Mouse (Mus musculus): Measurements from ENCODE around the gene Tdrkh. TPM values are rescaled to one million over a fixed set of nuclear protein-coding genes. Genes with fewer than 3 reads are reported as not detected.

Tdrkh gene
- total RNA-seq, 2 experiments from 2014 or later: 38.8 to 38.9 TPM

- H3K27ac ChIP-seq: no peak overlapping the region
- intact Hi-C loops (cut with DNase I): no loop called here
- DNase-seq (ENCODE audit: extremely low spot score in 1 of 2, low spot score in 2 of 2): no peak
- TF ChIP-seq CTCF (IDR thresholded peaks at IDR 0.05): no peak
- no peak overlapping the region for H3K4me3 ChIP-seq
Measured at GRCm38 (mm10) chr3:94373597-94374011, 39.5 kb upstream of the Tdrkh start.

DNA sequence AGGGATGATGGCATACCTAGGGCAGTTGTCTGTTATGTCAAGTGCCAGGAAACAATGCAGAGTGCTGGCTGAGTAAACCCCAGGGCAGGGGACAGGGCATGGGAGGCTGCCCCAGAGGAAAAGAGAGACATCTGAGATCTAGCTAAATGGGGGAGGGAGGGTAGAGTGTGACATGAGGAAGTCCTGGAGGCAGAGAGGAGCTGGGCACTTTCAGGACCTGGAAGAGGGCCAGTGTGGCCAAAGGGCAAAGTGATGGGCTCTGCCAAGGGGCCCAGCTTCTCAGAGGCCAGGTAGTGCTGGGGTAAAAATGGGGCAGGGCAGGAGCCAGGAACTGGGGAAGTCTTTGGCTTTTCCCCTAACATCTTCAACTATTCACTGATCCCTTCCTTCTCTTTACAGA is 38.4 kb upstream of the Tdrkh start:
- Histone ChIP-seq H3K4me3 (no peak overlapping the region), H3K27ac (no peak overlapping the region)
- intact Hi-C loops (cut with DNase I): no loop called here
- DNase-seq (ENCODE audit: extremely low spot score in 1 of 2, low spot score in 2 of 2): no peak
- no peak for TF ChIP-seq CTCF (IDR thresholded peaks at IDR 0.05)

GRCm38 (mm10) chr3:94375146-94375545 is 37.9 kb upstream of the Tdrkh start:
- DNase-seq (ENCODE audit: extremely low spot score in 1 of 2, low spot score in 2 of 2): no peak
- Histone ChIP-seq H3K27ac (no peak overlapping the region), H3K4me3 (no peak overlapping the region)
- TF ChIP-seq CTCF (IDR thresholded peaks at IDR 0.05): no peak
- intact Hi-C loops (cut with DNase I): no loop called here

- Histone ChIP-seq H3K4me3 (no peak overlapping the region), H3K27ac (no peak overlapping the region)
- DNase-seq (ENCODE audit: extremely low spot score in 1 of 2, low spot score in 2 of 2): no peak
- no peak for TF ChIP-seq CTCF (IDR thresholded peaks at IDR 0.05)
- intact Hi-C loops (cut with DNase I): no loop called here
Measured at GRCm38 (mm10) chr3:94375861-94376260, 37.2 kb upstream of the Tdrkh start.

GRCm38 (mm10) chr3:94377028-94377923 is 35.8 kb upstream of the Tdrkh start:
- H3K27ac ChIP-seq: no peak overlapping the region
- no peak overlapping the region for H3K4me3 ChIP-seq
- intact Hi-C loops (cut with DNase I): no loop called here
- TF ChIP-seq CTCF (IDR thresholded peaks at IDR 0.05): no peak
- DNase-seq (ENCODE audit: extremely low spot score in 1 of 2, low spot score in 2 of 2): no peak

- Histone ChIP-seq H3K27ac (no peak overlapping the region), H3K4me3 (no peak overlapping the region)
- intact Hi-C loops (cut with DNase I): no loop called here
- no peak for TF ChIP-seq CTCF (IDR thresholded peaks at IDR 0.05)
- DNase-seq (ENCODE audit: extremely low spot score in 1 of 2, low spot score in 2 of 2): peak; percentile 32 to 33
Measured at GRCm38 (mm10) chr3:94379831-94380510, 33.1 kb upstream of the Tdrkh start.

- no peak overlapping the region for H3K4me3 ChIP-seq
- intact Hi-C loops (cut with DNase I): no loop called here
- TF ChIP-seq CTCF (IDR thresholded peaks at IDR 0.05): no peak
- H3K27ac ChIP-seq: no peak overlapping the region
- DNase-seq (ENCODE audit: extremely low spot score in 1 of 2, low spot score in 2 of 2): no peak
Measured at GRCm38 (mm10) chr3:94382308-94382707, 30.8 kb upstream of the Tdrkh start.

- Histone ChIP-seq H3K4me3 (no peak overlapping the region), H3K27ac (no peak overlapping the region)
- intact Hi-C loops (cut with DNase I): no loop called here
- no peak for DNase-seq (ENCODE audit: extremely low spot score in 1 of 2, low spot score in 2 of 2)
- no peak for TF ChIP-seq CTCF (IDR thresholded peaks at IDR 0.05)
Measured at GRCm38 (mm10) chr3:94383476-94383875, 29.6 kb upstream of the Tdrkh start.

DNA sequence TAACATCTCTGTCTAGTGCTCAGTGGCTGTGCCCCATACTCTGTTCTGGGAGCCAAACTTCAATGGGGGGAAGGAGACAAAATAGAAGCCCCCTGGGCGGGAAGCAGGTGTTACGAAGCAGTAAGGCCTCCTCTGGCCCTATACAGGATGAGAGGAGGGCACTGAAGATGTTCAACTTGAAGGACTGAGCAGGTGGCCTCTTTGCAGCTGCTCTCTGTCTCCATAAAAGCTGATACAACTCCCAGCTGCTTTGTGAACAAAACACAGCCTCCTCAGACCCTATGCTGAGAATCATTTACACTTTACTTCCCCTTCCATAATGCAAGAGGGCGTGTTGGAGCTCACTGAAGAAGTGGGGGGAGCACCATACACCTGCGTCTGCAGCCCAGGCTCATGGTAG is 26.4 kb upstream of the Tdrkh start:
- TF ChIP-seq CTCF (IDR thresholded peaks at IDR 0.05): no peak
- Histone ChIP-seq H3K4me3 (no peak overlapping the region), H3K27ac (no peak overlapping the region)
- intact Hi-C loops (cut with DNase I): no loop called here
- no peak for DNase-seq (ENCODE audit: extremely low spot score in 1 of 2, low spot score in 2 of 2)

DNA sequence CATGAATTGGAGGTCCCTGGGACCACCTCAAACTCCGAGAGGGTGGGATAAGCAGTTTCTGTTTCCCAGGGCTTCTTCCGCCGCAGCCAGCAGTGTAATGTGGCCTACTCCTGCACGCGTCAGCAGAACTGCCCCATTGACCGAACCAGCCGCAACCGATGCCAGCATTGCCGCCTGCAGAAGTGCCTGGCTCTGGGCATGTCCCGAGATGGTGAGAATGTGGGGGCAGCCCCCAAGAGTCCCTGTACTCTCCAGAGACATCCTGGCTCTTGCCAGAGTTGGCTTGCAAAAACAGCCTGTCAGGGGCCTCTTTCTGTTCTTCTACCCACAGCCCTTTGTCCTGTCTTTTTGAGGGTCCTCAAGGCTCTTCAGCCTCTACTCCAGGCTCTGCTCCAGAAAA is 25.7 kb upstream of the Tdrkh start:
- Histone ChIP-seq H3K27ac (no peak overlapping the region), H3K4me3 (no peak overlapping the region)
- no peak for TF ChIP-seq CTCF (IDR thresholded peaks at IDR 0.05)
- DNase-seq (ENCODE audit: extremely low spot score in 1 of 2, low spot score in 2 of 2): no peak
- intact Hi-C loops (cut with DNase I): no loop called here

DNA sequence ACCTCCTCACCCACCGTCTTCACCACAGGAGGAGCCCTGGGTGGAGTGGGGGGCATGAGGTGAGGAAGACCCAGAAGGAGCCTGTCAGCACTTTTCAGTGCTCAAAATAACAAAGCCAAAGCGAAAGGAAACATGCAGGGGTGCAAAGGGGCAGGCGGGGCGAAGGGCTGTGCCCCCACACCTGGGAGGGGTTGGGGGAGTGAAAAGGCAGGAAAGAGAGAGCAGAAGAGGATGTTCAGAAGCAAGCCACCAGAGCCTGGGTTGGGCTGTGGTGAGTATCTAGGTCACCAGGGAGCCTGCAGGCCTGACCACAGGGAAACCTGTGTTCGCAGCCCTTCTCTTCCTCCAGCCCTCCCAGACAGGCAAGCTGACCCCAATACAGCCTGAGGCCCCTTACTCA is 25.0 kb upstream of the Tdrkh start:
- DNase-seq (ENCODE audit: extremely low spot score in 1 of 2, low spot score in 2 of 2): no peak
- intact Hi-C loops (cut with DNase I): no loop called here
- TF ChIP-seq CTCF (IDR thresholded peaks at IDR 0.05): no peak
- no peak overlapping the region for H3K27ac ChIP-seq
- H3K4me3 ChIP-seq: no peak overlapping the region

- no peak for TF ChIP-seq CTCF (IDR thresholded peaks at IDR 0.05)
- H3K4me3 ChIP-seq: no peak overlapping the region
- intact Hi-C loops (cut with DNase I): no loop called here
- no peak overlapping the region for H3K27ac ChIP-seq
- no peak for DNase-seq (ENCODE audit: extremely low spot score in 1 of 2, low spot score in 2 of 2)
Measured at GRCm38 (mm10) chr3:94389420-94389819, 23.7 kb upstream of the Tdrkh start.

Measured in left cerebral cortex, adult 2 months (tissue).